Mouse (Mus musculus) forebrain, postnatal 0 days (tissue): ENCODE measurements at regions not wholly inside any gene's neighbourhood (a gene's known extent, or its start where the extent isn't known, plus 50 kb on each side); places are given as distances from the start of the nearest gene placed in this dataset.

Experiments used
- ATAC-seq: fragments of 200-750 bp; cut with Nextera tagmentation; 2 replicates; pipeline ENCODE4 v1.8.0; 2017; ENCODE audit warnings: mild to moderate bottlenecking, moderate library complexity
- DNase-seq: peaks from one replicate; pipeline ENCODE4 v3.0.0-alpha.2; 2015
- H3K27ac ChIP-seq: fragments of 300-500 bp; sonication (generic); 2 replicates; pipeline ENCODE4 v1.5.1; 2014; ENCODE audit warnings: low read depth, mild to moderate bottlenecking, antibody characterized with exemption, low read length, moderate library complexity, mixed read lengths
- H3K27me3 ChIP-seq: fragments of 300-500 bp; sonication (generic); 2 replicates; pipeline ENCODE4 v1.6.1; 2014; ENCODE audit warnings: mild to moderate bottlenecking, low read length, mixed read lengths; ENCODE audit not compliant: insufficient read depth
- H3K36me3 ChIP-seq: fragments of 300-500 bp; sonication (generic); 2 replicates; pipeline ENCODE4 v1.6.1; 2014; ENCODE audit warnings: mild to moderate bottlenecking, moderate library complexity; ENCODE audit not compliant: insufficient read depth
- H3K4me1 ChIP-seq: fragments of 300-500 bp; sonication (generic); 2 replicates; pipeline ENCODE4 v1.6.1; 2014; ENCODE audit warnings: antibody characterized with exemption; ENCODE audit not compliant: insufficient read depth
- H3K4me2 ChIP-seq: fragments of 300-500 bp; sonication (generic); 2 replicates; pipeline ENCODE4 v1.6.1; 2014; ENCODE audit warnings: low read depth, mild to moderate bottlenecking, moderate library complexity
- H3K4me3 ChIP-seq: fragments of 300-500 bp; sonication (generic); 2 replicates; pipeline ENCODE4 v1.5.1; 2014; ENCODE audit warnings: low read depth, low read length, mixed read lengths
- H3K9ac ChIP-seq: fragments of 300-500 bp; sonication (generic); 2 replicates; pipeline ENCODE4 v1.6.1; 2014; ENCODE audit warnings: mild to moderate bottlenecking
- H3K9me3 ChIP-seq: fragments of 300-500 bp; sonication (generic); 2 replicates; pipeline ENCODE4 v1.6.1; 2016; ENCODE audit warnings: low read length
- CTCF ChIP-seq: sonication (generic); IDR thresholded peaks from 2 replicates; pipeline ENCODE4 v1.5.1; 2016; ENCODE audit warnings: antibody characterized with exemption, control low read depth, low read depth
- WGBS: fragments of 180-500 bp; shearing (Covaris S2); extraction: QIAGEN DNeasy Blood & Tissue Kit; methylation state at CpG from one replicate; pipeline ENCODE4 v1.1.7; 2014; 5-methylcytosine and 5-hydroxymethylcytosine counted together

- DNase-seq (no peak), ATAC-seq (no peak)
- WGBS: 24% methylated on average over 9 of the region's 9 CpGs
- H3K4me1 ChIP-seq: no peaks in the 10 kb centered on the region
- no peak overlapping the region for H3K4me3 ChIP-seq
- H3K36me3 ChIP-seq: no peaks in the 10 kb centered on the region
- H3K9me3 ChIP-seq: no peaks in the 10 kb centered on the region
- H3K4me2 ChIP-seq: no peak overlapping the region
- no peak for TF ChIP-seq CTCF
- H3K27me3 ChIP-seq: no peaks in the 10 kb centered on the region
- no peak overlapping the region for H3K27ac ChIP-seq
- no peak overlapping the region for H3K9ac ChIP-seq
Measured at GRCm38 (mm10) chr3:70160043-70160442, 152.6 kb downstream of the Otol1 start.

GRCm38 (mm10) chr3:70171667-70172066, 164.3 kb downstream of the Otol1 start:
- H3K4me3 ChIP-seq: no peak overlapping the region
- no peaks in the 10 kb centered on the region for H3K27me3 ChIP-seq
- no peak for TF ChIP-seq CTCF
- no peak overlapping the region for H3K9ac ChIP-seq
- no peaks in the 10 kb centered on the region for H3K4me1 ChIP-seq
- WGBS: 60% methylated on average over 4 of the region's 4 CpGs
- no peaks in the 10 kb centered on the region for H3K9me3 ChIP-seq
- no peaks in the 10 kb centered on the region for H3K36me3 ChIP-seq
- DNase-seq: no peak
- H3K4me2 ChIP-seq: no peak overlapping the region
- H3K27ac ChIP-seq: no peak overlapping the region
- no peak for ATAC-seq

GRCm38 (mm10) chr3:70176391-70176790, 169.0 kb downstream of the Otol1 start:
- WGBS: 92% methylated on average over 1 of the region's 1 CpGs
- Histone ChIP-seq H3K27me3 (no peaks in the 10 kb centered on the region), H3K27ac (no peak overlapping the region), H3K9ac (no peak overlapping the region), H3K9me3 (no peaks in the 10 kb centered on the region), H3K4me1 (no peaks in the 10 kb centered on the region), H3K4me2 (no peak overlapping the region), H3K36me3 (no peaks in the 10 kb centered on the region), H3K4me3 (no peak overlapping the region)
- no peak for TF ChIP-seq CTCF
- no peak for DNase-seq
- ATAC-seq: no peak

- no peaks in the 10 kb centered on the region for H3K9me3 ChIP-seq
- WGBS: 66% methylated on average over 3 of the region's 3 CpGs
- no peak overlapping the region for H3K4me2 ChIP-seq
- no peak for TF ChIP-seq CTCF
- DNase-seq: no peak
- H3K27me3 ChIP-seq: no peaks in the 10 kb centered on the region
- no peak overlapping the region for H3K27ac ChIP-seq
- no peak overlapping the region for H3K9ac ChIP-seq
- H3K36me3 ChIP-seq: no peaks in the 10 kb centered on the region
- H3K4me1 ChIP-seq: no peaks in the 10 kb centered on the region
- ATAC-seq: no peak
- H3K4me3 ChIP-seq: no peak overlapping the region
Measured at GRCm38 (mm10) chr3:70181611-70182010, 174.2 kb downstream of the Otol1 start.

GRCm38 (mm10) chr3:70190741-70191140, 183.3 kb downstream of the Otol1 start:
- no peaks in the 10 kb centered on the region for H3K36me3 ChIP-seq
- no peaks in the 10 kb centered on the region for H3K9me3 ChIP-seq
- no peak for ATAC-seq
- H3K4me3 ChIP-seq: no peak overlapping the region
- no peak overlapping the region for H3K27ac ChIP-seq
- H3K4me1 ChIP-seq: no peaks in the 10 kb centered on the region
- H3K27me3 ChIP-seq: no peaks in the 10 kb centered on the region
- TF ChIP-seq CTCF: no peak
- H3K4me2 ChIP-seq: no peak overlapping the region
- H3K9ac ChIP-seq: no peak overlapping the region
- peak; percentile 7 for DNase-seq

GRCm38 (mm10) chr3:70196671-70197070, 189.3 kb downstream of the Otol1 start:
- WGBS: 92% methylated on average over 3 of the region's 3 CpGs
- ATAC-seq: no peak

GRCm38 (mm10) chr3:70198890-70199289, 191.5 kb downstream of the Otol1 start:
- no peak for DNase-seq
- no peak for ATAC-seq
- Histone ChIP-seq H3K9ac (no peak overlapping the region), H3K36me3 (no peaks in the 10 kb centered on the region), H3K4me1 (no peaks in the 10 kb centered on the region), H3K27me3 (no peaks in the 10 kb centered on the region), H3K4me3 (no peak overlapping the region), H3K9me3 (no peaks in the 10 kb centered on the region), H3K4me2 (no peak overlapping the region), H3K27ac (no peak overlapping the region)
- TF ChIP-seq CTCF: no peak
- 58% methylated on average over 3 of the region's 3 CpGs for WGBS

More at GRCm38 (mm10) chr3:70196671-70197070, 189.3 kb downstream of the Otol1 start:
- Histone ChIP-seq H3K9ac (no peak overlapping the region), H3K4me3 (no peak overlapping the region), H3K9me3 (no peaks in the 10 kb centered on the region), H3K4me2 (no peak overlapping the region), H3K27me3 (no peaks in the 10 kb centered on the region), H3K4me1 (no peaks in the 10 kb centered on the region), H3K27ac (no peak overlapping the region), H3K36me3 (no peaks in the 10 kb centered on the region)
- no peak for TF ChIP-seq CTCF
- no peak for DNase-seq
